Mouse (Mus musculus) T-helper 17 cell (primary cell): Measurements from ENCODE around the gene 2310061I04Rik.

Source experiments
- in situ Hi-C, 2 experiments: fragments of 300-600 bp; cut with MboI, MseI; formaldehyde crosslinking; loops; 1 replicate in 1 of 2; 2 replicates in 1 of 2; pipeline ENCODE4 v1.15.1; 2025; ENCODE audit warnings: high pct_unique_total_duplicates in 2 of 2

Gene 2310061I04Rik

GRCm38 (mm10) chr17:35896781-35897643 lies at the start of gene 2310061I04Rik:
TSS of gene 2310061I04Rik (minus strand) at chr17:35897431.
- in situ Hi-C loops = no loop called here

- in situ Hi-C loops = loop anchor here (5.0 to 10.0 kb wide), 2 partner anchors 125 to 172 kb away; no protein-coding TSS in a partner anchor
These were observed 42.7 kb upstream of the 2310061I04Rik start for GRCm38 (mm10) chr17:35939941-35940340.

GRCm38 (mm10) chr17:35939108-35939507 lies 41.9 kb upstream of the 2310061I04Rik start:
- in situ Hi-C loops = loop anchor here (5.0 to 10.0 kb wide), 2 partner anchors 126 to 173 kb away; no protein-coding TSS in a partner anchor

GRCm38 (mm10) chr17:35937700-35938348 lies 40.6 kb upstream of the 2310061I04Rik start:
- in situ Hi-C loops = loop anchor here (5.0 to 10.0 kb wide), 2 partner anchors 127 to 174 kb away; no protein-coding TSS in a partner anchor

- in situ Hi-C loops = loop anchor here (5.0 to 10.0 kb wide), 2 partner anchors 129 to 177 kb away; no protein-coding TSS in a partner anchor
These were observed 38.5 kb upstream of the 2310061I04Rik start for GRCm38 (mm10) chr17:35935763-35936162.

- in situ Hi-C loops = loop anchor here in 1 of 2 experiments (10.0 kb wide), 1 partner anchor 132 kb away; no protein-coding TSS in a partner anchor
These were observed 35.4 kb upstream of the 2310061I04Rik start for GRCm38 (mm10) chr17:35932608-35933007.

GRCm38 (mm10) chr17:35930627-35931026 lies 33.4 kb upstream of the 2310061I04Rik start:
- in situ Hi-C loops = loop anchor here in 1 of 2 experiments (10.0 kb wide), 1 partner anchor 134 kb away; no protein-coding TSS in a partner anchor

- in situ Hi-C loops = loop anchor here (5.0 kb wide), 2 partner anchors 38 to 58 kb away; partner anchors contain the start of gene Abcf1 (in 1 of the 2)
These were observed 32.3 kb upstream of the 2310061I04Rik start for GRCm38 (mm10) chr17:35929534-35929933.

GRCm38 (mm10) chr17:35927471-35927870 lies 30.2 kb upstream of the 2310061I04Rik start:
- in situ Hi-C loops = loop anchor here (5.0 kb wide), 2 partner anchors 40 to 60 kb away; partner anchors contain the start of gene Abcf1 (in 1 of the 2)

- in situ Hi-C loops = no loop called here
These were observed 26.1 kb upstream of the 2310061I04Rik start for GRCm38 (mm10) chr17:35923281-35923680.

- in situ Hi-C loops = no loop called here
These were observed 25.3 kb upstream of the 2310061I04Rik start for GRCm38 (mm10) chr17:35922566-35922965.

GRCm38 (mm10) chr17:35921710-35922109 lies 24.5 kb upstream of the 2310061I04Rik start:
- in situ Hi-C loops = no loop called here

- in situ Hi-C loops = no loop called here
These were observed 23.8 kb upstream of the 2310061I04Rik start for GRCm38 (mm10) chr17:35920862-35921562.

- in situ Hi-C loops = no loop called here
These were observed 23.2 kb upstream of the 2310061I04Rik start for GRCm38 (mm10) chr17:35920384-35920783.

GRCm38 (mm10) chr17:35919864-35920301 lies 22.7 kb upstream of the 2310061I04Rik start:
- in situ Hi-C loops = no loop called here

GRCm38 (mm10) chr17:35919060-35919715 lies 22.0 kb upstream of the 2310061I04Rik start:
- in situ Hi-C loops = no loop called here

GRCm38 (mm10) chr17:35918276-35919059 lies 21.2 kb upstream of the 2310061I04Rik start:
- in situ Hi-C loops = no loop called here

- in situ Hi-C loops = no loop called here
These were observed 20.4 kb upstream of the 2310061I04Rik start for GRCm38 (mm10) chr17:35917463-35918251.

- in situ Hi-C loops = no loop called here
These were observed 19.9 kb upstream of the 2310061I04Rik start for GRCm38 (mm10) chr17:35917143-35917462.
